Mouse (Mus musculus): ENCODE data around the gene Gm20817. TPM values are rescaled to one million over a fixed set of nuclear protein-coding genes. Genes with fewer than 3 reads are reported as not detected.
"Not testable (repeated sequence)": the region's sequence is repeated elsewhere in the genome, so short reads cannot be mapped to it uniquely, and the experiment has no call there.

Gene Gm20817
- total RNA-seq (2021), result not detected
- long read RNA-seq, experiment 1, result 0 reads
- long read RNA-seq, experiment 2, result 0 reads

- not testable (repeated sequence) for DNase-seq
These were observed at the start of gene Gm20817 for GRCm38 (mm10) chrY:68832628-68833027. TSS of gene Gm20817 (minus strand) at chrY:68832728.

All from adrenal gland, postnatal 10 days (tissue).